Mouse (Mus musculus): ENCODE measurements around the gene 0610009B22Rik.

0610009B22Rik gene

DNA sequence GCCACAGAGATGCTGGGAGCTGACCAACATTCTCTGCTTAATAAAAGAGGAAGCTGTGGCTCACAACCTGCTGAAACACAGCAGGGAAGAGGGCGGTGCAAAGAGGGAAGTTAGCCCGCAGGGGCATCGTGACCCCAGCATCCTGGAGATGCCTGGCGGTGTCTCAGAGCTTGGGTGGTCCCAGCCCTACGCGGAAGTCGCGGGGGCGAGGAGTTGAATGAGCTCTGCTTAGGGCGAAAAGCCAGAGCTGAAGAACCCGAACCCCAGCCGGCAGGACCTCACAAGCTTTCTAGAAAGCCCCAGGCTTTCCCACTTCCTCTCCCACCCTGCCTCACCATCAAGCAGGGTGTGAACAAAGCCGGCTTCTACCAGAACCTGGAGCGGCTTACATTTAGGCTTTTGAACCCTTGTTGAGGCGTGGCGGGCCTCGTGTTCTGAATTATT lies 50.7 kb downstream of the 0610009B22Rik start:
- DNase-seq (ENCODE audit: extremely low spot score): peak; percentile 77

DNA sequence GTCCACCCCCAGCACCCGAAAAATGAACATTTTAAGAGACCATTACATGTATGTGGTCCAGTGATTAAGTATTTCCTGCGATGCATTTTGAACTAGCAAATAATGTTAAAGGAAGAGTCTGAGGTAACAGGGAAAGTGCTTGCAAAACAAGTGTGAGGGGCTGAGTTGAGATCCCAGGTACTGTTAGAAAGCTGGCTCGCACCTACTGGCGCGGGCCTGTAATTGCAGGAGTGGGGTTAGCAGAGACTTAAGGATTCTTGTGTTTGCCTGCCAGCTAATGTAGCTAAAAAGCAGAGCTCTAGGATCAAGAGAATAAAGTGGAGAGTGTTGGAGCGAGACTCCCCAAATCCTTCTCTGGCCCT lies 52.4 kb downstream of the 0610009B22Rik start:
- peak; percentile 81 for DNase-seq (ENCODE audit: extremely low spot score)

DNA sequence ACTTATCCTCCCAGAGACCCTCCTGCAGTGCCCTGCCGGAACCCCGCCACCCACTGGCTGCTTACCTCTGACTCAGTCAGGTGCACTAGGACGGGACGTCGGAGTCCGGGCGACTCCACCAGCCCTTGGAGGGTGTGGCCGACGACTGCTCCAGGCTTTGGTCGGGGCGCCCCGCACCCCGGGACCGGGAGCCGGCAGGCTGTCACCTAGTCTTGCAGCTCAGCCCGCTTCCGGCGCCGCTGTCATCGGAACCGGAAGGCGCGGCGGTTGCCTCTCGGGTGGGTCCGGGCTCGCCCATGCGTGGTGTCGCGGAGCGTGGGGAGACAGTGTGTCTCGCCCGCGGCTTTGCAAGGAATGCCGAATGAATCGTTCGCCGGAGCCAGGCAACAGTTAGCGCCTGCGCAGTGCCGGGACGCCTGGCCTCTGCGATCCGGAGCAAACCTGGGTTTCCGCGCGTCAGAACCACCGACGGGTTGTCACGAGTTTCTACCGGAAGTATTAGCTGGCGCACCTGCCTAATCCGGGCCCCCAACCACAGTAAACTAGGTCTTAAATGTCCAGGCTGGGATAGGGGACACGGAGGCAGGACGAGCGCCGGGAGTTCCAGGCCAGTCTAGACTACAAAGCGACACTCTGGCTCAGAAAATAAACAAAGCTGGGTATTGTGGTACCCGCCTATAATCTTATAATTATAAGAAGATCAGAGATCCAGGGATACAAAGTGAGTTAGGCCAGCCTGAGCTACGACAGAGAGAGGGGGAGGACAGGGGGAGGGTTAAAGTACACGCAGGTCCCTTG lies 53.0 kb downstream of the 0610009B22Rik start, which contains the start of gene Rmnd5b:
Rmnd5b (minus strand) TSS at position 372 of the 798 bp plus-strand sequence.
- peak; percentile 83 for DNase-seq (ENCODE audit: extremely low spot score)

Measured in embryo, embryonic 9.5 days (tissue).